Mouse (Mus musculus) thymus, postnatal 14 days (tissue): ENCODE measurements around the gene Lefty1.
"Not testable (repeated sequence)": the region's sequence is repeated elsewhere in the genome, so short reads cannot be mapped to it uniquely, and the experiment has no call there.

ENCODE experiments used
- DNase-seq: peaks from one replicate; pipeline ENCODE4 v3.0.0; 2021

Lefty1 gene

GRCm38 (mm10) chr1:180922273-180923048 lies 12.4 kb upstream of the Lefty1 start:
- peak; percentile 52 for DNase-seq

- DNase-seq: no peak
Observed at GRCm38 (mm10) chr1:180924737-180925136, 10.1 kb upstream of the Lefty1 start.

GRCm38 (mm10) chr1:180926286-180926685 lies 8.5 kb upstream of the Lefty1 start:
- DNase-seq: no peak

- no peak for DNase-seq
Observed at GRCm38 (mm10) chr1:180929599-180929998, 5.2 kb upstream of the Lefty1 start.

- no peak for DNase-seq
Observed at GRCm38 (mm10) chr1:180931106-180931505, 3.7 kb upstream of the Lefty1 start.

- no peak for DNase-seq
Observed at GRCm38 (mm10) chr1:180933659-180934058, 1.2 kb upstream of the Lefty1 start.

GRCm38 (mm10) chr1:180936610-180937398 lies 2.0 kb downstream of the Lefty1 start:
- not testable (repeated sequence) for DNase-seq

- not testable (repeated sequence) for DNase-seq
Observed at GRCm38 (mm10) chr1:180937631-180938030, 2.8 kb downstream of the Lefty1 start.

- not testable (repeated sequence) for DNase-seq
Observed at GRCm38 (mm10) chr1:180938781-180939180, 4.0 kb downstream of the Lefty1 start.

- DNase-seq: no peak
Observed at GRCm38 (mm10) chr1:180940776-180941460, 6.1 kb downstream of the Lefty1 start.

GRCm38 (mm10) chr1:180941726-180942125 lies 6.9 kb downstream of the Lefty1 start:
- no peak for DNase-seq

GRCm38 (mm10) chr1:180942166-180943031 lies 7.6 kb downstream of the Lefty1 start, which contains the start of gene Tmem63a:
Gene Tmem63a, plus strand, starts transcription at chr1:180942344.
- DNase-seq: peak; percentile 77

GRCm38 (mm10) chr1:180943032-180943644 lies 8.3 kb downstream of the Lefty1 start:
- no peak for DNase-seq

- DNase-seq: no peak
Observed at GRCm38 (mm10) chr1:180943896-180944295, 9.1 kb downstream of the Lefty1 start.

GRCm38 (mm10) chr1:180944553-180944952 lies 9.7 kb downstream of the Lefty1 start:
- DNase-seq: no peak

- DNase-seq: peak; percentile 57
Observed at GRCm38 (mm10) chr1:180945001-180945980, 10.5 kb downstream of the Lefty1 start.

GRCm38 (mm10) chr1:180946448-180946847 lies 11.6 kb downstream of the Lefty1 start:
- no peak for DNase-seq

GRCm38 (mm10) chr1:180952085-180952746 lies 17.4 kb downstream of the Lefty1 start:
- no peak for DNase-seq

- no peak for DNase-seq
Observed at GRCm38 (mm10) chr1:180952808-180953207, 18.0 kb downstream of the Lefty1 start.

- DNase-seq: no peak
Observed at GRCm38 (mm10) chr1:180956401-180956800, 21.6 kb downstream of the Lefty1 start.
